Mouse (Mus musculus): Measurements from ENCODE around the gene Exosc6.

DNA sequence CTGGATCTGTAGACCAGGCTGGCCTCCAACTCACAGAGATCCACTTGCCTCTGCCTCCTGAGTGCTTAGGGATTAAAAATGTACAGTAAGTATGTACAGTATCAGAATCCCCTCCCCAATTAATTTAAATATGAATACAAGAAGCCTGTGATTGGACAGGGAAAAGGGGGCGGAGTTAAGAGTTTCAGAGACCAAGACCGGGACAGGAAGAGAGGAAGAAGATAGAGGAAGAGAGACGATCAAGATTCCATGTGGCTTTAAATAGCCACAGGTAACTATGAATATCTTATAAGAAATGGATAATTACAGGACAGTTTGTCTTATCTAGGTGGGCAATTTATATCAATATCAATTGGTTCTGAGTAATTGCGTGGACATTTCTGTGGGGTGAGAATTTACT, 26.6 kb upstream of the Exosc6 start:
- TF ChIP-seq CTCF (IDR thresholded peaks at IDR 0.05; ENCODE audit: extremely low read depth, insufficient read depth, insufficient read length, insufficient replicate concordance), result no peak
- no peak for TF ChIP-seq POLR2A (IDR thresholded peaks at IDR 0.05; ENCODE audit: low read depth, low read length)

All from spleen, adult 2 months (tissue).